Mouse (Mus musculus) layer of hippocampus, adult 9-10 months (tissue): ENCODE measurements at regions not wholly inside any gene's neighbourhood (a gene's known extent, or its start where the extent isn't known, plus 50 kb on each side); places are given as distances from the start of the nearest gene placed in this dataset.

Experiments used
- DNase-seq: peaks from one replicate; pipeline ENCODE4 v3.0.0; 2022; ENCODE audit warnings: low spot score

- DNase-seq, result no peak
Measured at GRCm38 (mm10) chr2:161166681-161167080, 57.8 kb upstream of the Chd6 start.

- DNase-seq, result no peak
Measured at GRCm38 (mm10) chr2:161165495-161165894, 56.6 kb upstream of the Chd6 start.

- DNase-seq, result no peak
Measured at GRCm38 (mm10) chr2:161164320-161164719, 55.4 kb upstream of the Chd6 start.
